Mouse (Mus musculus): ENCODE data around the gene Ep400.

Ep400 gene

DNA sequence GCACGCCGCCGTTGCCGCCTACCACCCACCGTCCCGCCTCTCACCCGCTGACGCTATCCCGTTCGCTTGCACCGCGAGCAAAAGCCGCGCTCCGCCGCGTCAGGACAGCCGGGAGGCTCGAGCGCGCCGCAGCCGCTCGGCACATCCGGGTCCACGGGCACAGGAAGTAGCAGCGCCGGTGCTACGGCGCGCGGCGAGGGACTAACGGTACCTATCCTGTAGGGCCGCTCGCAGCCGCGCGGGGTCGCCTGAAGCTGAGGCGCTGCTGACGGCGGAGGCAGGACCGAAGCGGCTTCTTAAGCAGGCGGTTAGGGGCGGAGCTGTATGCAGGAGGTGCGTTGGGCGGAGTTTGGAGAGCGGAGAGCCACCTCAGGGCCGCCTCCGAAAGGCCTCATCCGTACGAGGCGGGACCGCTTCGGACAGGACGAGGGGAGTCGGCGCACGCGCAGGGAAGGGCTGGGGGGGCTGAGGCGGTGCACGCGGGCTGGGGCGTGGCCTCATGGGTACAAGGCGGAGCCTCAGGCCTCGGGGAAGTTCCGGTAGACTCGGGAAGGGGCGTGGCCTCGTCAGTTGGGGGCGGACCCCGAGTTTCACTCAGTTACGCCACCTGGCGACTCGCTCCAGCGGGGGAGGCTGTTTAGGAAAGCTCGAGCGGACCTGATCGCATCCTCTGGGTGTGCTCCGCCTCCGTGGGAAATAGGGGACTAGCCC lies at the start of gene Ep400:
Gene Ep400 (minus strand): TSS at position 270 of the 711 bp plus-strand sequence.
- DNase-seq = peak; percentile 100

DNA sequence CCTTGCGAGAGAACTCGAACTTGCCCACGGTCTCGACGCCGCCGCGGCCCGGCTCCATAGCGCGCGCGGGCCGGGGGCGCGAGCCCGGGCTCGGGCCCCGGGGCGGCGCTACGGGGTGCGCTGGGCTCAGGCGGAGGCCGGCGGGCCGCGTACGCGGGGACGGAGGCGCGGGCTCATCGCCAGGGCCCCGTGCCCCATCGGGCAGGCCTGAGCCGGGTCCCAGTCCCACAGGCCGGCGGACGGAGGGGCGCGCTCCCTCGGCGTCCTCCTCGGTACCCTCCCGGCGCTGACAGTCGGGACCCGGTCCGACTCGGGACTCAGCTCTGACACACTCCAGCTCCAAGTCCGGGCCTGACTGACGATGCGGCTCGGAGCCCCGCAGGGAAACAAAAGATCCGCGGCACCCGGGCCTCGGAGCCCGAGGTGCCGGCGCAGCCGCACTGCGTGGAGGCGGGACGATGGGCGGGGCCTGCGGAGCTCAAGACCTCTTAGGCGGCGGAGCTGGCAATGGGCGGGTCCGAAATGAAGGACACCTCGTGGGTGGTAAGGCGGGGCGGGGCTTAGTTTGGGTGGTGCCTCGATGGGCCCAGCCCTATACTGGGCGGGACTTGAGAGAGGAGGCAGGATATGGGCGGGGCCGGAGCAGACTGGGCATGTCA lies 39.3 kb upstream of the Ep400 start, which contains the start of gene Ulk1:
Gene Ulk1 (minus strand): TSS at position 431 of the 659 bp plus-strand sequence.
- DNase-seq = peak; percentile 100

DNA sequence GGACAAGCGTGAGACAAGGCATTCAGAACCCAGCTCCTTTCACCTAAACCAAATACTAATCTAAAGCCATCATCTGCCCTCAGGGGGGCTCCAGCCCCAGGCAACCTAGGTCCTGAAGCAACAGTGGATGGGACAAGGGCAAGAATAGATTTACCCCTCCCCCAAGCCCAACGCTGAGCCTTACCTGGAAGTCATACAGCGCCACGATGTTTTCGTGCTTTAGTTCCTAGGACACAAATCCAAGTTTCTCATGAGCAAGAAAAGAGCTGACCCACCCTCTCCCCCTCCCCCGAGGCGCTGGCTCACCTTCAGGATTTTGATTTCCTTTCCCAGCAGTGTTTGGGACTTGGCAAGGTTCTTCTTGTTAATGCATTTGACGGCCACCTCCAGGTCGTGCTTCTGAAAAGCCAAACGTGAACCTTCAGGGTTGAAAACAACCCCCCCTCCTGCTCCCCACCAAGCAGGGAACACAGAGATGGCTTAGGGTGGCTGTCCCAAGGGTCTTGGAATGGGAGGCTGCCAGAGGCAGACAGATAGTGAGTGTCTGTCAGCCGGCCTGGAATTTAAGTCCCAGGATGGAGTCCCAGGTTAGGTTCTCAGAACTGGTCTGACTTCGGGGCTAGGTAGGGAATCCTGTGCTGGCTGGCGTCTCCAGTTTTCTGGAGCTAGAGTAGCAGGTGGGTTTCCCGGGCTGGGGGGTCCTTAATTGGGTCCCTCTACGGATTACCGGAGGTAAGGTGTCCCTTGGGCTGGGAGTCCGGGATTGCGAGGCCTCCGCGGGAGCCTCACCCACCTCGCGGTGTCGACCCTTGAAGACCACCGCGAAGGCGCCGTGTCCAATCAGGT lies 38.5 kb upstream of the Ep400 start:
- DNase-seq = no peak

DNA sequence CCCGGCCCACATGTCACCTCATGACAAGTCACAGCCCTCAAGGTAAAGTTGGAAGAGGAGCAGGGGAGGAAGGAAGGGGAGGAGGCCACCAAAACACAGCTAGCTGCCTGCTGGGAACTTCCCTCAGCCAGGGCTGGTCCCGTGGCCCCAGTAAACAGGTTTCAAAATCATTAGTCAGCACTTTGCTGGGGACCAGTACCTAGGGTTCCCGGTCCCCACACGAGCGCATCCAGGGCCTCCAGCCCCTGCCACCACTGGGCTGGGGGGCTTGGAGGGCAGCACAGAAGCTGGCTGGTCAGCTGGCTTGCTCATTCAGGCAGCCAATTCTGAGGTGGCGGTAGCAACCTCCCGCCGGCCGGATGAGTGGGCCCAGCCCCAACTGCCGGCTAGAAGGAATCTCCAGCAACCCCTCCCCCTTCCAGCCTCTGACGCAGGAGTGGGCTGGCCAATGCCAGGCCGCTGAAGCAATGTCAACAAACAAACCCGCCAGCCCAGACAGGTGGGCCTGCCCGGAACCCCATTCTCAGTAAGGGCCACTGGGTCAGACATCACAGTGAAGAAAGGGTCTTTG lies 37.6 kb upstream of the Ep400 start:
- peak; percentile 84 for DNase-seq

DNA sequence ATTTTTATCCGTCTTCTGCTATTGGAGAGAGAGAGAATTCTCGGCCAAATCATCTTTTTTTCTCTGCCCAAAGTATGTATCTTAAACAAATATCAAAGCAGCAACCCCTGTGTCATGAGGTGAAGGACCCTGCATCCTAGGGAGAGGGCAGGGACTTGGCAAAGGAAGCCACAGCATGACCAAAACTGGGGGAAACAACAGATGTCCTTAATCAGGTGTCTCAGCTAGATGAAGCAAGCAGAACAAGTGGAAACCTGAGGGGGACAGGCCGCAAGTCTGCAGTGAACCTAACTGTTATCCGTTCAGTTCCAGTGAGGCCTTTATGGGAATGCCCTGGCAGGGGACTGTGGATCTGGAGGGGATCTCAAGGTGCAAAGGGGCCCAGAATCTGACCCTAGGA lies 36.9 kb upstream of the Ep400 start:
- DNase-seq = no peak

DNA sequence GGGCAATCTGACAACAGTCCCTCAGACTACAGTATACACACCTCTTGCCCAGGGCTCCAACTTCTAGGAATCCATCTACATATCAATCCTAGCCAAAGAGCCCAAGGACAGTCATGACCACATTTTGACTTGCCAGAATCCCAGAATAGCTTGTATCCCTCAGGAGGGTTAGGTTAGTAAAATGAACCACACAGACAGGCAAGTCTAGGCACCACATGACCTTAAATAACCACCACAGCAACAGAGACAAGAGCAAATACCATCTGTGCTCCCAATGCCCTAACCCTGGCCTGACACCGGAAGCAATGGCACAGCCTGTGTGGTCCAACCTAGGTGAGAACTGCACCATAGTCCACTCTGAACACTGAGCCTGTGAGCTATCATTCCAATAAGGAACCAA lies 36.2 kb upstream of the Ep400 start:
- DNase-seq = no peak

DNA sequence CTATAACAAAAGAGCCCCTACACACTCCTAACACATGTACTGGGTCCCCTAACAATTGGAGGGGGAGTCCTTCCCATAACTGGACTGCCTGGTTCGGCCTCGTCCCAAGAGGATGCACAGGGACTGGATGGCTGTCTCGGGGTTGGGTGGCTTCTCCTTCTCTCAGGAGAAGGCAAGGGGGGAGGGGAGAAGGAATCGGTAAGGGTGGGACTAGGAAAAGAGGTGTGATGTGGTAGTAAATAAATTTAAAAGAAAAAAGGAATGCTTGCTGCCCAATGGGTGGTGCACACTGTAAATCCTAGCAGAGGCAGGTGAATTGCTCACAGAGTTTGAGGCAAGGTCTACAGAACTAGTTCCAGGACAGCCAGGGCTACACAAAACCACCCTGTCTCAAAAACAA lies 35.6 kb upstream of the Ep400 start:
- no peak for DNase-seq

DNA sequence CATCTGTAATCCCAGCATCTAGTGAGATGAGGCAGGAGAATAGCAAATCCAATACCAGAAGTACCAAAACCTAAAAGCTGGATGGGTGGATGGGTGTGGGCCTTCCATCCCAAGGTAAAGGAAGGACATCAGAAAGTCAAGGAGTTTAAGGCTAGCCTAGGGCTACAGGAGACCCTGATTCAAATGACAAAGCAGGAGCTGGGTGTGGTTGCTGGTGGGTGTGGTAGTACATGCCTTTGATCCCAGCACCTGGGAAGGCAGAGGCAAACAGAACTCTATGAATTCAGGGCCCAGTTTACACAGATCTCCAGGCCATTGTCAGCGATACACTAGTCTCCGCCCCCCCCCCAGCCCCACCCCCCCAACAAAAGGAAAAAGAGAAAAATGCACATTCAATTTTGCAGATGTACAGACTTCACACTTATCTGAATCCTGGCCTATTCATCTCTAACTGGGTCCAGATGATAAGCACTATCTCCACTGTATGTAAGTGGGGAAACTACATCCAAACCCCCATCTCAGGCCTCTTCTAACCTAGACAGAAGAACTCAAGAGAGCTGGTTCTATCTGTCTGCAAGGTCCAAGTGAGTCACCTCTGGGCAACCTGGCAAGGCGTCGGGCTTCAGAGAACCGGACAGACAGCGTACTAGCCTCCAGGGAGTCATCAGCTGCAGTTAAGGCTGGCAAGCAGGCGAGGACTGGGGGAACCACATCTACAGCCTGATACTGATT lies 33.7 kb upstream of the Ep400 start:
- DNase-seq = no peak

DNA sequence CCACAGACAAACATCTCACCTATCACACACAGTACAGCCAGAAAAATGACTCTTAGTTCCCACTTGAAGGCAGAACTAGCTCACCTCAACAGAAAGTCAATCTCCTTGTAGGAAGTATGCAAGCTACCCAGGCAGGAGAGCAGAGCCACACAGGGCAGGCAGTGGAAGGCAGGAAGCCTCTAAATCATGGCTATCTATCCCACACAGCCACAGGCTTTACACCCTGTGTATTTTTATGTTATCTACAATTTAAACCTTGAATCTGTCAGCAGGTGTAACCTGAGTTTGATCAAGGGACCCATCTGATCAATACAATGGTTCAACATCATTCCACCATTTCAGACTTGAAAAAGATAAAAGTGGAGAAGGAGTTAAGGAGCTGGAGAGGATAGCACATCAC lies 32.3 kb upstream of the Ep400 start:
- DNase-seq = no peak

DNA sequence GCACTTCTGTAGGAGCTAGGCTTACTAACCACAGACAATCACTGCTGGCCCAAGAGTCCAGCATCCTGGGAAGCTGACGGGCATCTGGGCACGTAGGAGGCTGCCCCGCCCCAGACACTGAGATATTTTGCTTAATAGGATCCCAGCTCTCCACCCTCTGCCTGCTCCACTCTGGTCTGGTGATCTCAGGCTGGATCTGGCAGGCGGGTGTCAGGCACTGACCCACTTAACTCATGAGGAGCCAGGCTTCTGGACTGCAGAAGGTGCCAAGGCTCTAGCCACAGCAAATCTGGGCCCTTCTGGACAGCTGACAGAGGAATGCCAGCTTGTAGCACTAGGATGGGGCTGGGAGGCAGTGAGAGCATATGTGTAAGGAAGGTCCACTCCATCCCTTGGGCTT lies 31.7 kb upstream of the Ep400 start:
- DNase-seq = no peak

DNA sequence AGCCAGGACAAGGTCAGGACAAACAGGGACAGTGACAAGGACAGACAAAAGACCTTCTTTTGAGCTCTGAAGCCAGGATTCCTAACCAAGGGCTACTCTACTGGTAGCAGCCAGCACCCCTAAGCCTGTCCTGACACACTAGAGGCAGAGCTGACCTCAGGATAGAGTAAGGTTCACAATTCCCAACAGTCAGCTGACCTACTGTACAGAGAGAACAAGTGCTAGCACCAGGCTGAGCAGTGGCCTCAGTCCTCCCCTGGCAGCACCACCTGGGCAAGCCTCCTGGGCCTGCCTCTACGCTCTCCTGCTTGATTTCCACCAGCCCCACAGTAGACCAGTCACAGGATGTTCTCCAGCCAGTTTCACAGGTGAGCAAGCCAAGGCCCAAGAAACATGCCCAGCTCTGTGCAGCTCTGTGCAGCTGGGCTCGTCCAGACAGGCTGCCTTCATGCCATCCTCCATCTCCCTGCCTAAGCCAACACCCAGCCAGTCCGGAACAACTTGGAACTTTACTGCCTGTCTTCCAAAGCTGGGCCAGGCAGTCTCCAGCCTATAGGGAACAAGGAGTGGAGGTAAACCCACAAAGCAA lies 30.6 kb upstream of the Ep400 start:
- no peak for DNase-seq

DNA sequence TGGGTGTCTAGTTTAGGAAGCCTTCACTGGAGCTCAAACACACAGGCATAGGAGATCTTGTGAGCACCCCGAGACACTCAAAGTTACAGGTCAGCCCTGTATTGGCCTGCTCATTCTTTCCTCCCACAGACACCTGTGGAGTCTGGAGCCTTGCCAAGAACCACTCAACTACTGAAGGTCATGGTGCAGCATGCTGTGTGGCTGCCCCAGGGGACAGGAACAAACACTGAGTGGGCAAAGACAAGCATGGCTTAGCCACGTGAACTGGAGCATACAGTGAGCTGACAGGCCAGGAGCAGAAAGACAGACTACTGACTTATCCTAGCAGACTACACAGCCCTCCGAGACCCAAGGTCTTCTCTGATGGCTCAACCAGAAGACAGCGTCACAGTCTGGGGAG lies 27.2 kb upstream of the Ep400 start:
- no peak for DNase-seq

DNA sequence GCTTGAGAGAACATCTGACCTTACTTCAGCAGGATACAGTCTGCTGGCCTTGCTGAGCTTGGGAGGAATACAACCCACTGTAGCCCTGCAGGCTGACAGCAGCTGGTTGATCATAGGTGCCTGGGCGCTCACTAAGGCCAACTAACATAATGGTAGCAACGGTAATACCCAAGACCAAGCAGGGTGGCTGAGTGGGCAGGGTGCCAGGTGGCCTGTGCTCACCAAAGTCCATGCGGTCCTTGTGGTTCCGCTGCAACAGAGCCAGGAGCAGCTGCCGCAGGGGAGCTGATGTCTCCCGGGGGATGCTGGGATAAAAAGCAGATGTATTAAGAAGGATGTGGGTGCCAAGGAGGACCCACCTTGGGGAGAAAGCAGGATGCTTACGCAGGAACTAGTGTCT lies 23.8 kb upstream of the Ep400 start:
- no peak for DNase-seq

DNA sequence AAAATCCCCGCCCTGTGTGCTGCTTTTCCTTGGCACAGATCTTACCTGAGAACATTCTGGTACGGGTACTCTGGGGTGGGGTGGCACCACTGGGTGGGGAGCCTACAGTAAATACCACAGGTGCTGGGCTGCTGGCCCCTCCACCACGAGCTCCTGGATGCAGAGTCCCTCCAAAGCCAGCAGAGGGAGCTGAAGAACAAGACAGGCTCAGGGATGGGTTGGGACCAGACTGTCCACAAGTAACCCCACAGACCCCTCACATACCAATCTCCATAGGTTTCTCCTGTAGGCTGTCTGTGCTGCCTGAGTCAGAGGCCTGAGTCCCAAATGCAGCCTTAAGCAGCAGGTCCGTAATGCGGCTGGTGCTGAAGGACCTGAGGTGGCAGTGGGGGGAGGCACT lies 18.2 kb upstream of the Ep400 start:
- DNase-seq = no peak

DNA sequence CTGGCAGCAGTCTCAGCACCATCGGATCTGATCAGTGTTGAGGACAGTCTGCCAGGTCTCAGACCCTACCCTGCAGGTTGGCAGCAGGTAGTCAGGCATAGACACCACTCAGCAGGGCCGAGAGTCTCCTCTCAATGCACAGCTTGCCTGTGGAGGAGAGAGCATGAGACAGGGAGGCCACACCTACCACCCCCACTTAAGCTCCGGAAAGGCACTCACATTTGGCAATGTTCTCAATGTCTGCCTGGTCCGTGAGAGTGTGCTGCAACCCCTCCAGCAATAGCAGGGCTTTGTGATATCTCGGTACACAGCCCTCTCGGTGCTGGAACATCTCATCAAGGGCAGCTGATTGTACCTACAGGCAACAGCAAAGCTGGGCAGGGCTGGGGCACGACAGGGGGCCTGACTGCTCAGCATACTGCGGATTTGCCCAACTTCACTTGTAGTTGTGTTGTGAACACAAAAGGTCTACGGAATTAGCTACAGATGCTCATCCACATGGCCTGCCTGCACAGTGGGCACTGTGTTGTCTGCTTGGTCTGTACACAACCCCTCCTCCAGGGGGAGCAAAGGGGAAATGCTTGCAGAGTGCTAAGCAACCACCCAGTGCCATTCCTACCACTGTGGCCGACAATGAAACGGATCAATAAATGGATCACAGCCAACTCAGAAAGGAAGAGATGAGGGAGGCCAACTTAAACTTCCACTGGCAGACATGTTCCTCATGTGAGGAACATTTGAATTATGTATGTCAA lies 15.7 kb upstream of the Ep400 start:
- DNase-seq = peak; percentile 69

DNA sequence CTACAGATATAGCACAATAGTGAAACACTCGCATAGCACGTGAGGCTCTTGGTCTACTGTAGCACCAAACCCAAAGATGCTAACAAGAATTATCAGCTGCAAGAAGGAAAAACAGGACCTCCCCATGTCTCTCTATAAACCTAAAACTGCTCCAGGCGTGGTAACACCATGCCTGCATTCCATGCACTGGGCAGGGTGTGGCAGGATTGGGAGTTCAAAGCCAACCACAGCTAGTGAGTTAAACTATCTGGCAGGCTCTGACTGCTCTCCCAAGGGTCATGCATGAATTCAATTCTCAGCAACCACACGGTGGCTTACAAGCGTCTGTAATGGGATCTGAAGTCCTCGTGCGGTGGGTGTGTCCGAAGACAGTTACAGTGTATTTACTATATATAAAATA lies 12.6 kb upstream of the Ep400 start:
- DNase-seq = no peak

DNA sequence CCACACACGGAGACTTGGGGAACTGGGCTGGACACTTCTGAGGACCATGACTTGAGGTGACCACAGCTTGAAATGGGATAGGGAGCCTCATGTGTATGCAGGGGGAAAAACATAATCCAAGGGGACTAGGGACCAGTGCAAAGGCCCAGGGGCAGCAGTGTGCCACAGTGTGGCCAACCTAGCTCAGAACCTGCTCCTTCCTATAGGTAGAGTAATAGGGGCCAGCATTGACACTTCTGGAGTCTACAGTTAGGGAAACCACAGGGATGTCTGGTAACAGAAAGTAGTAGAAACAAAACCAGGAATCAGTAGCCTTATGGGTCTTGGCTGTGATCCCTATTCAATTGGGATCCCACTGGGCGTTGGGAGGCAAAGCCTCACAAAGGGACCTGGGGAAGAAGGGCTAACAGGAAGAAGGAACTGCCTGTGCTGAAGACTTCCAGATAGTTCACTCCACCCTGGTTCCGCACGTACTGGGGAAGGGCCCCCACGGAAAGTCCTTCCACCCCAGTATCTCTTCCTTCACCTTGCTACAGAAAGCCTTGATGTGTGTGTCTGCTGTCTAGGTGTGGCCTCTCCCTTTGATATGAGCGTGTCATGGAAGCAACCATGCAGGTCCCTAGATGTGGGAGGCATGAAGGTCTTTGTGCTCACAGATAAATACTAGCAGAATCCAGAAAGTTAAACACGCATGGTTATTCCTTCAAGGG lies 11.2 kb upstream of the Ep400 start:
- no peak for DNase-seq

DNA sequence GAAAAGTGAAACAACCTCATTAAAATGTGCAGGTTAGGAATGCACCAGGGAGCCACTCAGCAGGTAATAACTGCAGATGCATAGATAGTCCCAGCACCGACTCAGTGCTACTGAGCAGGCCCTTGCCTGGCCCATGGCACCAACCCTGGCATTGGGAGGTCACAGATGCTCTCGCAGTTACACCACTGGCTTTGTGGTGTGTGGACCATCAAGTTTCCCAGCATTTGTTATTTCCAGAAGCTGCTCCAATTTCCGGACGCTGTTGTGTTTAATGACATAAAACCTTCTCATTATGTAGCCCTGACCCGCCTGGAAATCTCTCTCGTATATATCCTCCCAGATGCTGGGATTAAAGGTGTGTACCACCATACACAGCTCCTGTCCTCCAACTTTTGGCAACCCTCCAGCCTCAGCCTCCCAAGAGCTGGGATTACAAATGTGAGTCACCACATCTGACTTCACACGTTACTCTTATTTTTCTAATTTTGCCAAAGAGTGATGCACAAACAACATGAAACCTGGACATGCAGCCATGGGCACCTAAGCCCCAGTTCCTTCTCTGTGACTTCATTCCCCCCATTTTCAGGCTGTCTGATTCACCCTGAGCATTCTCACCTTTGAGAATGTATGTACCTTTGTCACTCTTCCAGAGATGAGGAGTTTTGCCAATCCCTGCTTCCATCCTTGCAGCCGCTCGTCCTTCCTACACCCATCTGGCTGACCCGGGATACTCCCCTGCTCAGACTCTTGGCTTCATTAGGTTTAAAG lies 10.4 kb upstream of the Ep400 start:
- no peak for DNase-seq

DNA sequence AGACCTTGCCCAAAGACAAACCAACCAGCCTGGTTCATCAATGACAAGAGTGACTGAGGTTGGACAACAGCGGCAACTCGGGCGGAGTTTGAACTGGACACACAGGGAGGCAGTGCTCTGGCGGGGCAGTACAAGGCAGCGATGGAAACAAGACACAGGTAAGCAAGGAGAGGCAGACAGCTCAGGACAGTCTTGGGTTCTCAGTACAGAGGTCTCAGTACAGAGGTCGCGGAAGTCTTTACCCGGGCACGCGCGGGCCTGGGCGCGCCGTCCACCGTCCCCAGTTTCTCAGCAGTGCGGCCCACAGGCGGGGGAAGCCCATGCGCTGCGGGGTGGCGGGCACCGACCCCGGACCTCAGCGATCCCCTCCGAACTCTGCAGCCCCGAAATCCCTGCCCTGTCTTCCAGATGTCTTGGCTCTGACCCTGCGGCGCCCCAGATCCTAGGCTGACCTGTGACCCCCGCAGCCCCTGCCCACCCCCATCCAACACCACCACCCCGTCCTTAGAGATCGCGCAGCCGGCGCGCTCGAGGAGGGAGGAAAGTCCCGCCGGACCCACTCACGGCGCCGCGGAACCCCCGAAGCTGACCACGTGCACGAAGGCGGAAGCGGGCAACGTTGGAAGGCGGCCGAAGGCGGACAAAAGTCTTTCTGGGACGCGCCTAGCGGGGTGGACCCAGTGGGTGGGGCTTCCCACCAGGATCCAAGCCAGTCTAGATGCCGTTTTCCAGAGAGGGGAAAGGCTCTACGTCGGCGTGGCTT lies 9.7 kb upstream of the Ep400 start, which contains the start of gene Pus1:
Gene Pus1 (minus strand): TSS at position 662 of the 763 bp plus-strand sequence.
- peak; percentile 87 for DNase-seq
